Mouse (Mus musculus): ENCODE measurements around the gene Egln3.
A peak's percentile ranks its signal among the peaks of the same experiment; 100 is the strongest.

Egln3 gene

DNA sequence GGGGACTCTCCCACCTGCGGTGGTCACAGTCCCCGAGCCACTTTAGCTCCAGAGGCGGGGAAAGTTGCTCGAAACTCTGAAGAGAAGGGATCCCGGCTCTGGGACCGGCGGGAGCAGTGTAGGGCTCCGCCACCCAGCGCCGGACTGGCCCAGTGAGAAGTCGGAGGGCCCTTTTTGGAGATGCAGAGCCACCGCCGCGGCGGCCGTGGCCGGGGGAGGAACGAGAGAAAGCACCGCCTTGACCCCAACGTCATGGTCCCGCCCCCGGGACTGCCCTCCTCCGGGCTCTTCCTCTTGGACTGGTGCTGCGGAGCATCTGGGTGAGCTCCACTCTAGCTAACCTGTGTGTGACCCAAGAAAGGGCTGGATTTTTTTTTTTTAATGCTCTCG is at the start of gene Egln3:
TSS of gene Egln3 (minus strand) at position 205 of the 390 bp plus-strand sequence.
- DNase-seq (ENCODE audit: low spot score): peak; percentile 42

- DNase-seq (ENCODE audit: low spot score): no peak
Observed at GRCm38 (mm10) chr12:54253449-54253848, 49.8 kb upstream of the Egln3 start.

DNA sequence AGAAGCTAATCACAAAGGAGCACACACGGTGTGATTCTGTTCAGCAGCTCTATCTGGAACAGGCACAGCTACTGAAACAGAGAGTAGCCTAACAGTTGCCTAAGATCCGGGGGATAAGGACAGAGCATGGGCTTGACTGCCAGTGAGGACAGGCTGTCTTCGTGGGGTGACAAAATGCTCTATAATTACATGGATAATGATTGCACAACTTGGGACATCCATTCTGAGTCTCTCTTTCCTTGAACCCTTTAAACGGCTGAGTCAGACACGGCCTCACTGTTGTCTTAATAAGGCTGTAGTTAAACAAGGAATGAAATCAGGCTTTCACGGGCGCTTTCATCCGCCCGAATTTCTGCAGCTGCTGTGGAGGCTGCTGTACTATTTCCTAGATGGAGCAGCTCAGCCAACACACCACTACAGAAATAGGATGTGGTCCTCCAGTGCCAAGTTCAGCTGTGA is 48.3 kb upstream of the Egln3 start:
- DNase-seq (ENCODE audit: low spot score): no peak

GRCm38 (mm10) chr12:54247835-54248234 is 44.2 kb upstream of the Egln3 start:
- DNase-seq (ENCODE audit: low spot score): no peak

- DNase-seq (ENCODE audit: low spot score): no peak
Observed at GRCm38 (mm10) chr12:54243158-54243557, 39.5 kb upstream of the Egln3 start.

DNA sequence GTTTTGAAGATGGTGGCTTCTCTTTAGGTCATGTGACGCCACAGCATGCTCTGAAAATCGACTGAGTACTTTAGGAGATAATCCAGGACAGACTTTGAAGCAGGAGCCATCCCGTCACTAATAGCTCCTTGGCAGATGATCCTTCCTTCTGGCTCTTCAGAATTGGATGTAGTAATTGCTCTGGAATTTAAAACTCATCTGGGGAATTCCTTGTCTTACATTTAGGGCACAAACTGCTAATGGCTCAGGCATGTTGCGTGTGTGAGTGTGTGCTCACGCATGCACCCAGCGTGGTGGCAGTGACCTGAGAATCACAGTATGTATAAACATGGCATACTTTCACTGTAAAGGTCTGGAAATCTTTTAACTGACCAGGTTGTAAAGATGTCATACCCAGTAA is 38.3 kb upstream of the Egln3 start:
- DNase-seq (ENCODE audit: low spot score): no peak

DNA sequence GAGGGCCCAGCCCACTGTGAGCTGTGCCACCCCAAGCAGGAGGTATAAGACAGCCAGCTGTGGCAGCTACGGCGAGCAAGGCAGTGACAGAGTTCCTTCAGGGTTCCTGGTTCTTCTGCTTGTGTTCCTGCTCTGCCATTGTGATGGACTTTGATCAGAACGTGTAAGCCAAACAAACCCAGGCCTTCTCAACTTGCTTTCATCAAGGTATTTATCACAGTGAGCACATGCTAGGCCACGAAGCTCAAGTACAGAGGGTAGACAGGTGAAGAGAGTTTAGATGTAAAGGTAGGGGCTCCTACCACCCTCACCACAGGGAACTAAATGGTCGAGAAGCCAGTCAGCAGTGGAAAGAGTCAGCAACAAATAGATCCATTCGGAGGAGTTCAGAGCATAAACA is 30.1 kb upstream of the Egln3 start:
- DNase-seq (ENCODE audit: low spot score): no peak

DNA sequence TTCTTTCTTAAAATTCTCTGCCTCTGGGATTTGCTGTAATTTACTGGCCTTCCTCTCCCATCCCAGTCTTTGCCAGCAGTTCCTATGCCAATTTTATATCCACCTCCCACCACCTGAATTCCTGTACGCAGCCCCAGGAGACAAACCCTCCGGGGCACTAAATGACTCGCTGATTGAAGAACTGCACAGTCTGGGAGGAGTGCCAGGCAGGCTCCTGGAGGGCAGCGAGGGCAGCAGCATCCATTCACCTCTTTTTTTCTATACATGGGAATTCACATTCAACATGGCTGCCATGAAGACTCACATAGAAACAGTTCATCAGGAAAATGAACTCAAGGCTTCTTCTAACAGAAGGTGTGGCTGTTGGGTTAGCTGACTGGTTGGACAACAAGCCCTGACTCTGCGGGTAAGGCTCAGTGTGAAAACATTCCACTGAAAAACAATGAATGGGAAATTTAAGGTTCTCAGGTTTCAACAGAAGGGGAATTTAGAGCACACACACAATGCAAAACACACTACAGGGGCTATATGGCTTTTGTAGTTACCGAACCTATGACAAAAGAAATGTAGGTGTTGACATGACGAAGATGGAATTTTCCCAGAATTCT is 29.4 kb upstream of the Egln3 start:
- no peak for DNase-seq (ENCODE audit: low spot score)

DNA sequence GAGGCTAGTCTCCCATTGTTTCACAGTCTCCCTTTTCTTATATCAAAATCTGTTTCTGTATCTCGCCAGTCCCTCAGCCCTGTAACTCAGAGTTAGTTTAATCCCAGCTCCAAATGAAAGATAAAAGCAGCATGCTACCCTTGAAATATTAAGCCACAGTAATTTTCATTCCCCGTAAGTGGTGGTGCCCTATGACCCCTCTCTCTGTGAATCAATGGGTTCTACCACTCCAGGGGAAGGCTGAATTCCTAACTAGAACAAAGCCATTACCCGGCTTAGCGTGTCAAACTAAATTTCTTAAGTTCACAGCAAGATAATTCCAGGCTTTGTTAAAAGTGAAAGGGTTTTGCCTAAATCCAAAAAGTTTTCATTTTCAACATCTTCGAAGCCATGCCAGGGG is 28.8 kb upstream of the Egln3 start:
- no peak for DNase-seq (ENCODE audit: low spot score)

DNA sequence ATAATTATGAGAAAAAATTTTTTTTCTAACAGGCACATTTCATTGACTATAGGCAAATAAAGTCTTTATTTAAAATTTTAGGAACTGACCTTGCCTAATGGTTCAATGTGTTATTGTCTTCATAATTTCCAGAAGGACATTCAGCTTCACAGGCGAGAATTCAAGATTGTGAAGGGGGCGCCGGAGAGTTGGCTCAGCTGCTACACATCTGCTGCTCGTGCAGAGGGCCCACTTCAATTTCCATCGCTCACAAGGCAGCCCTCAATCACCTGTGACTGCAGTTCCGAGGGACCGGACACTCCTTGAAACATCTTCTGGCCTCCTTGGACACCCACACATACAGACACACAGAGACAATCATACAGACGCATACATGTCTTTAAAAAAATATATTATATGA is 23.9 kb upstream of the Egln3 start:
- DNase-seq (ENCODE audit: low spot score): no peak

DNA sequence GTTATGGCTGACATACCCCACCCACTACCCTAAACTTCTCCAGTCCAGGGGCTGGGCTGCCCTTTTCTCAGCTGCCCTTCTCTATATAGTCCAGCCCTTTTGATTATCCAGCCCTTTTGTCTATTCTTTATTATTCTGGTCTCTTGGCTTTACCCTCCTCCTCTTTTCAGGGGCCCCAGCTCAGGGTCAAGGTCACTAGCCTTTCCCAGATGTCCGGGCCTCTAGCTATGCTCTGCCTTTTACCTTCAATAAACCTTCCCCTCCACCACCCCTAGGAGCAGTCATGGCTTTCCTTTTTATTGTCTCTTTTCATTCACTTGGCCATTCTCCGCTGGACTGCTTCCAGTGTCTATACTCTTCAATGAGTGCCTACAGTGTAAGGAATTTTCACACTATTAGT is 22.7 kb upstream of the Egln3 start:
- no peak for DNase-seq (ENCODE audit: low spot score)

DNA sequence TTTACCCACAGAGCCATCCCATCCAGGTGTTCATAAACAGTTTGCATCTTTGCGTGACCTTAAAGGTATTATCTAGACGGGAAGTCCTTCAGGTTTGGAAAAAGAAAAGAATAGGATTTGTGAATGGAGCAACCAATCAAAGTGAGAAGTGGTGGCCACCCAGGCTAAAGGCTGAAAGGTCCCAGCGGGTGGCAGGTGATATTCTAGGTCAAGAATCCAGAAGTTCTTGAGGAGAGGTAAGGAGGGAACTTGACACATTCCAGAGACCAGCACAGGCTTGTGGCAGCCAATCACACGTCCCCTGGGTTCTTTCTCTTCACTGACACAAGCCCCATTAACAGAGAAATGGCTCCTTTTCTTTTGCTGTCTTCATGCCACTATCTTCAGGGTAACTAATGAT is 21.9 kb upstream of the Egln3 start:
- DNase-seq (ENCODE audit: low spot score): no peak

GRCm38 (mm10) chr12:54225090-54225489 is 21.4 kb upstream of the Egln3 start:
- DNase-seq (ENCODE audit: low spot score): no peak

DNA sequence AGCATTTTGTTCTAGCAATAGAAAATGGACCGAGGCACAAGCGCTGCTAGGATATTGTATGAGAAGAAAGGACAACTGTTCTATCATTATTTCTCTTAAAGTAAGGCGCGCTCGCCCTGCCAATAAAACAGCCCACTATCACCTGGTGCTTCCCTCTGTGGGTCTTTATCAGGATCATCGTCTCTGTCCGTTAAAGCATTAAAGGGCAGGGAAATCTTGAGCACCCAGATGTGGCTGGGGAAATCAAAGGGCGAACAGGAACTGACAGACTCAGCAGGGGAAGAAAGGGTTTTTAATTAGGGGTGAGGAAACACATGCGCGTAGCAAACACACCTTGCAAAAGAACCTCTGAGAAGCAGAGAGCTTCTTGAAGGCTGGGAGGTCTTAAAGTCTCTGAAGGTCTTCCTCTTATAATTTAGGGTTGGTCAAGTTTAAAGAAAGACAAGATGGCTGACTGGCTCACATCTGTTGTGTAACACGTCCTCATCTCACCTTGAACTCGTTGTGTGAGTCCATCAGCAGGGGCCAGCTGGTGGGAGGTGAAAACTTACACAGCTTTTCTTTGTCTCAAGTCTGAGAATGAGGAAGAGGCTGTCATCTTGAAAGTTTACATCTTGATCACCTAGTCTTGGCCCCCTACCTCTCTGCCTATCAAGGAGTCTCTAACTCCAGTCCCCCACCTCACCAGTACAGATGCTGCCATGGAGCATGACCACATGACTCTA is 18.5 kb upstream of the Egln3 start:
- no peak for DNase-seq (ENCODE audit: low spot score)

DNA sequence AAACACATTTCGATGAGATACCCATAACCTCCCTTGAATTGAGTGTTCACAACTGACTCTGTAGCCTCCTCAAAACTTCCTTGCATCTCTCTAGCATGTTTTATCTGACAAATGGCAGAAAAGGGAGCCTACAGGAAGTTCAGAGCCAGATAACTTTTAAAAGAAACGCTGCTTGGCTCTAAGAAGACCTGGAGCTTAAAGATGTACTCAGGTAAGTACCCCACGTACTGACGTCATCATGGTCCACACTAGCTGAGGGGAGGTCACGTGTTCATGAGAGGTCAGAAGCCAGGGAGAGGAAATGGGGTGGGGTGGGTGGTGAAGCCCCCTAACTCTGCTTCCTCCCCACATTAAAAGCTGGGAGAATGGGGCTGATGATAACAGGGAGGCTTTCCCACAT is 13.0 kb upstream of the Egln3 start:
- no peak for DNase-seq (ENCODE audit: low spot score)

- no peak for DNase-seq (ENCODE audit: low spot score)
Observed at GRCm38 (mm10) chr12:54214426-54214825, 10.8 kb upstream of the Egln3 start.

DNA sequence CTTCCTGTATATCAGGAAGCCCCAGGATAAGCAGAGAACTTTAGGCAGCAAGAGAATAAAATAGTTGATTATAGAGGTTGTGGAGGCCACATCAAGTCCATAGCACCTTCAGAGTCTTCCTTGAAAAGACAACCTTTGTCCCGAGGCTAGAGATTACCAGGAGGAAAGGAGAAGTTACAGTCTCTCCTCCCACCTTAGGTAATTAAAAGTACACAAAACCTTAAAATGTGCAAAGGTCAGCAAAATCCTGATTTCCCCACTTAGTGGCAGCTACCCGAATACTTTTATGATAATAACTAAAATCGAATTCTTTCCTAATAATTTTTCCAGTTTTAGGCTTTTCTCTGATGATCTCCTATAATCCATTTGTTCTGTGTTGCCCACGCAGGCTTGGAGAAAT is 10.2 kb upstream of the Egln3 start:
- DNase-seq (ENCODE audit: low spot score): no peak

DNA sequence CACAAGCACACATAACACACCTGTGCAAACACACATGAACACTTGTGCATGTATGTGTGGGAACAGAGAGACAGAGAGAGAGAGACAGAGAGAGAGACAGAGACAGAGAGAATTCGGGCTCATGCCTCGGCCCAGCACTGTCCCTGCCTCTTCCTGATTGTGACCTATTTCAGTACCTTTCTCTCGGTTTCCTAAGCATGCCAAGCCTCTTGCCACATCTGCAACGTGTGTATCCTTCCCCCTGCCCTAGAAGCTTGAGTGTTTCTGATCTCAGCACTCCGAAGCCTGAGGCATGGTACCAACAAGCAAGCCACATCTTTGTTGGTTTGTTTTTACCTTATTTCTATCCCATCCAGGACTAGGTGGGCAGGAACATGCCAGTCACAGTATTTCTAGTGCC is 9.6 kb upstream of the Egln3 start:
- no peak for DNase-seq (ENCODE audit: low spot score)

DNA sequence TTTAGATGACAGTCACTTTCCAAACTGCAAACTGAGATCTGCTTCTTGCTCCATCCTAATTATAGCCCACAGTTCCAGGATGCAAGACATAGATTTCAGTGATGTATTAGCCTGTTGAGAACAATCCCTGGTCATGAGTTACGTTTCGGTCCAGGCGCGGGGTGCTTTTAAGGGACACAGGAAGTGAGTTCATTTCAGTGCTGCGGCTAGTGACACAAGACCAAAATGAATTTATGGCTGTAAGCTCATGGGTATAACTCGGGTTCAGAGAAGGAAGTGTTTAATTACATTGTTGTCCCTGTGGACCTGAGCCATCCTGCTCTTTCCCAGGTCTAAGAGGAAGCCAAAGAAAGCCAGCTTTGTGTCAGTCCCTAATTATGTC is 5.5 kb upstream of the Egln3 start:
- no peak for DNase-seq (ENCODE audit: low spot score)

DNA sequence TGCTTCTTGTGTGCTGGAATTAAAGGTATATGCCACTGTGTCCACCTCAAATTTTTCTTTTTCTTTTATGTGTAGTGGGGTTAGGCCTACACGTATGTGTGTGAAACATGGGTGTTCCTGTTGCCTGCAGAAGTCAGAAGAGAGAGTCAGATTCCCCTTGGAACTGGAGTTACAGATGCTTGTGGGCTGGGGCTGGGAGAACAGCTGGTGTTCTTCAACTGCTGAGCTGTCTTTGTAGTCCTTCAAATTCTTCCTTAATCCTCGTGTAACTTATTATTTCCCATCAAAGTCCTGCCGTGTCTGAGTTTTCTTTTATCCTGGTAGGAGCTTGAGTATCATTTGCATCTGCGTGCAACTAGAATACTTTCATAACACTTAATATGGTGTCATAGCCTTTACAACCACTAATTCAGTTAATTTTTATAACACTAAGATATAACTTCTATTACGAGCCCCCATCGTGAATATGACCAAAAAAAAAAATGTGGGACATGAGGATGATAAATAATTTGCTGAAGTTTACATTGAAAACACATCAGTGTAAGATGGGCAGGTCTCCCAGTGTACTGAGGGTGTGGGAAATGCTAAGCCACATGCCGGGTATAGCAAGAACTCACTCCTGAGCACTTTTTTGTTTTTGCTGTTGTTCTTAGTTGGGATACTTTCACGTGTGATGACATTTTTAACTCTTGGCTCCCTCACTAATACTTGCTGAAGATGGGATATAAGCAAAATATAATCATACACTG is 4.9 kb upstream of the Egln3 start:
- DNase-seq (ENCODE audit: low spot score): no peak

DNA sequence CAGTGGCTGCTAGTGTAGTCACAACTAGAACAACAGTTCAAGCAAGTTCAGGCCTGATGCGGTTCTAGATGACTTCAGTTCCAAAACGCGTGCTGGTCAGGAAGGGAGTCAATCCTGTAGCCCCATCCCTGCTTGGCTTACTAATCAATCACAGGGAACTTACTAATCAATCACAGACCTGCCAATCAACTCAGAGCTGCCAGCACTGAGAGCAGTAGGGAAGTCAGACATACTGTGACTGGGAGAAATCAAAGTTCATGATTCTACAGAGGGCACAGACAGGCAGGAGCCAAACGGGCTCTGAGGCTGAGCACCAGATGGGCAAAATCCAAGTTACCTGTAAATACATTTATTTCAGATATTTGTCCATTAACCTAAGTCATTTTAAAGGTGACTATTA is 2.1 kb upstream of the Egln3 start:
- DNase-seq (ENCODE audit: low spot score): no peak

DNA sequence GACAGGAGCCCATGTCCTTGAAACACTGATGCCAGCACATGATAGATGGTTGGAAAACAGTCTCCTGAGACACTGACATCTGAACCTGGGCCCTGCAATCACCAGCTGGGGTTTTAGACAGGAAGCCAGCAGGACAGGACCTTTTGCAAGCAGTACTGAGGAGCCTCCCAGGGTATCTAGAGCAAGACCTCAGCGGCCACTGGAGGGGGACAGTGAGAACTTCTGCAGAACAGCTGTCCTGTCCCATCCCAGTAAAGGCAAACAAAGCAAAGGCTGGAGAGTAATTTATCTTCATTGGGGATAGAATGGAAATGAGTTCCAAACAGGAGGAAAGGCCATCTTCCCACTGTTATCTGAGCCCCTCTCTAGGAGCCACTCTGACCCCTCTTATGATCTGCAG is 1.5 kb upstream of the Egln3 start:
- no peak for DNase-seq (ENCODE audit: low spot score)

Measured in spleen, adult 12 weeks (tissue).